Comparison of ENCODE assay signal across 28 mouse cellular contexts in genomic region chr10:116693816-116694215, GRCm38 (mm10).
A peak's percentile ranks its signal among the peaks of the same experiment; 100 is the strongest.
DNase-seq lines count a peak whose midpoint lies in the region; ATAC-seq lines count a peak whose summit lies in the region.
"Had no signal": no experiment of that assay in that cellular context is flagged by ENCODE, and none has a peak within 500 bp of the region (broad histone marks: within the 10 kb centered on the region; RNA-seq: fewer than 3 reads in every experiment).

No protein-coding gene starts in this region.

- H3K4me1 ChIP-seq in midbrain, embryonic 16.5 days (ENCODE audit: control insufficient read depth, insufficient read depth, low read length), result no peaks in the 10 kb centered on the region
- H3K4me1 ChIP-seq: forebrain, embryonic 12.5 days; heart, embryonic 15.5 days; kidney, embryonic 15.5 days had no signal

- H3K36me3 ChIP-seq in midbrain, embryonic 16.5 days (ENCODE audit: control insufficient read depth, insufficient read depth, low read length), result no peaks in the 10 kb centered on the region
- H3K36me3 ChIP-seq: embryonic facial prominence, embryonic 13.5 days; forebrain, embryonic 12.5 days; heart, embryonic 15.5 days; kidney, embryonic 15.5 days; neural tube, embryonic 15.5 days had no signal

- H3K9me3 ChIP-seq in midbrain, embryonic 16.5 days (replicated peaks; ENCODE audit: control insufficient read depth, low read length, poor library complexity, severe bottlenecking), result no peaks in the 10 kb centered on the region
- H3K9me3 ChIP-seq: embryonic facial prominence, embryonic 13.5 days; heart, embryonic 15.5 days; kidney, embryonic 15.5 days; neural tube, embryonic 15.5 days had no signal

- no peaks in the 10 kb centered on the region for H3K27me3 ChIP-seq in midbrain, embryonic 16.5 days (ENCODE audit: control insufficient read depth, insufficient read depth, low read depth, low read length)
- H3K27me3 ChIP-seq: CH12.LX; embryonic facial prominence, embryonic 13.5 days; forebrain, embryonic 12.5 days; heart, embryonic 15.5 days; kidney, embryonic 15.5 days; neural tube, embryonic 15.5 days had no signal

- H3K4me2 ChIP-seq in midbrain, embryonic 16.5 days (ENCODE audit: low read length), result no peak overlapping the region
- H3K4me2 ChIP-seq: embryonic facial prominence, embryonic 13.5 days; forebrain, embryonic 12.5 days; heart, embryonic 15.5 days; kidney, embryonic 15.5 days; liver, embryonic 11.5 days; neural tube, embryonic 15.5 days had no signal

- WGBS in midbrain, embryonic 16.5 days, result 92% methylated on average over 3 of the region's 3 CpGs

- H3K27ac ChIP-seq in midbrain, embryonic 16.5 days (ENCODE audit: low read length), result no peak overlapping the region
- H3K27ac ChIP-seq: embryonic facial prominence, embryonic 13.5 days; forebrain, embryonic 12.5 days; heart, embryonic 15.5 days; kidney, embryonic 15.5 days; macrophage; neural tube, embryonic 15.5 days had no signal

- no peak overlapping the region for H3K4me3 ChIP-seq in midbrain, embryonic 16.5 days (ENCODE audit: low read depth, low read length)
- H3K4me3 ChIP-seq: embryonic facial prominence, embryonic 13.5 days; erythroblast, embryonic 14.5 days; forebrain, embryonic 12.5 days; heart, embryonic 15.5 days; kidney, embryonic 15.5 days; neural tube, embryonic 15.5 days had no signal

- H3K9ac ChIP-seq in midbrain, embryonic 16.5 days (ENCODE audit: low read depth, low read length), result no peak overlapping the region
- H3K9ac ChIP-seq: embryonic facial prominence, embryonic 13.5 days; forebrain, embryonic 12.5 days; forebrain, postnatal 0 days; heart, embryonic 15.5 days; kidney, embryonic 15.5 days; neural tube, embryonic 15.5 days had no signal

- peak; percentile 37 to 66 for DNase-seq in urinary bladder, adult 18-20 months (ENCODE audit: low spot score in 2 of 2)
- no peak for DNase-seq in urinary bladder, postnatal 10 days (ENCODE audit: low spot score)
- DNase-seq in gonadal fat pad, adult 2 months (ENCODE audit: low read depth), result peak; percentile 82
- DNase-seq in urinary bladder, postnatal 14 days (ENCODE audit: low spot score), result peak; percentile 72
- DNase-seq in thymus, postnatal 10 days (ENCODE audit: low spot score in 2 of 2), result no peak
- DNase-seq: adrenal gland, postnatal 10 days; cerebellum, adult 8-10 months; cerebellum, postnatal 36 days; embryo, embryonic 11 days; forebrain, postnatal 0 days; kidney, adult 18-20 months; lung, postnatal 10 days; midbrain, embryonic 14.5 days; retina, postnatal 1 day; spleen, adult 18-20 months; thymus, adult 2 months; thymus, postnatal 4 days had no signal

- ATAC-seq in midbrain, embryonic 16.5 days, result no peak
- ATAC-seq: forebrain, postnatal 0 days; hindbrain, embryonic 16.5 days had no signal

Comparison
In these comparisons a context has a peak if more than half of its experiments do, and no peak if none do; other contexts are left out.
1. DNase-seq: peak in urinary bladder, adult 18-20 months (2 of 2), gonadal fat pad, adult 2 months (single experiment) and urinary bladder, postnatal 14 days (single experiment); none in urinary bladder, postnatal 10 days (single experiment) and thymus, postnatal 10 days (0 of 2).